Mouse (Mus musculus): Measurements from ENCODE around the gene Rad9b. TPM values are rescaled to one million over a fixed set of nuclear protein-coding genes. Genes with fewer than 3 reads are reported as not detected.

Rad9b gene
- polyA plus RNA-seq, 1 experiment = 6.9 TPM

- under 1% methylated on average over 34 of the region's 34 CpGs for WGBS
- peaks cover 11% of the 10 kb centered on the region for H3K4me1 ChIP-seq (ENCODE audit: control insufficient read depth, insufficient read depth, low read length)
- no peaks in the 10 kb centered on the region for H3K27me3 ChIP-seq (ENCODE audit: control insufficient read depth, insufficient read depth, low read length)
- DNase-seq = peak; percentile 77
- TF ChIP-seq CTCF (IDR thresholded peaks at IDR 0.05; ENCODE audit: borderline replicate concordance, insufficient read depth, low read depth, low read length) (no peak; the same call in 1 of the 2 replicates), POLR2A (IDR thresholded peaks at IDR 0.05; ENCODE audit: borderline replicate concordance, insufficient read depth, low read length) (0 out of 2 replicates have a peak, but pooled peaks have one; percentile 8)
- peak overlapping the region; percentile 39 for H3K27ac ChIP-seq (ENCODE audit: insufficient read depth, low read length)
- peak overlapping the region; percentile 78 for H3K4me3 ChIP-seq (replicated peaks; ENCODE audit: insufficient read depth, low read depth, low read length)
These were observed 68.8 kb downstream of the Rad9b start for GRCm38 (mm10) chr5:122285029-122285766.

- peak; percentile 89 to 90 for DNase-seq
- Histone ChIP-seq H3K4me1 (ENCODE audit: control insufficient read depth, insufficient read depth, low read length) (peaks cover 15% of the 10 kb centered on the region), H3K4me3 (replicated peaks; ENCODE audit: insufficient read depth, low read depth, low read length) (peak within 1 kb of the TSS; percentile 78), H3K27ac (ENCODE audit: insufficient read depth, low read length) (peak within 1 kb of the TSS; percentile 39), H3K27me3 (ENCODE audit: control insufficient read depth, insufficient read depth, low read length) (no peaks in the 10 kb centered on the region)
- under 1% methylated on average over 99 of the region's 114 CpGs for WGBS
- no peak for TF ChIP-seq POLR2A (IDR thresholded peaks at IDR 0.05; ENCODE audit: borderline replicate concordance, insufficient read depth, low read length)
- TF ChIP-seq CTCF (IDR thresholded peaks at IDR 0.05; ENCODE audit: borderline replicate concordance, insufficient read depth, low read depth, low read length) = no peak
These were observed 69.6 kb downstream of the Rad9b start, which contains the start of gene Pptc7 for GRCm38 (mm10) chr5:122284183-122285028. Gene Pptc7, plus strand, starts transcription at chr5:122284365.

GRCm38 (mm10) chr5:122283828-122284182 lies 70.2 kb downstream of the Rad9b start:
- no peak overlapping the region for H3K27ac ChIP-seq (ENCODE audit: insufficient read depth, low read length)
- H3K4me3 ChIP-seq (replicated peaks; ENCODE audit: insufficient read depth, low read depth, low read length) = peak overlapping the region; percentile 4
- WGBS = 25% methylated on average over 2 of the region's 2 CpGs
- H3K4me1 ChIP-seq (ENCODE audit: control insufficient read depth, insufficient read depth, low read length) = peaks cover 16% of the 10 kb centered on the region
- no peak for TF ChIP-seq CTCF (IDR thresholded peaks at IDR 0.05; ENCODE audit: borderline replicate concordance, insufficient read depth, low read depth, low read length)
- no peak for TF ChIP-seq POLR2A (IDR thresholded peaks at IDR 0.05; ENCODE audit: borderline replicate concordance, insufficient read depth, low read length)
- no peak for DNase-seq
- H3K27me3 ChIP-seq (ENCODE audit: control insufficient read depth, insufficient read depth, low read length) = no peaks in the 10 kb centered on the region

GRCm38 (mm10) chr5:122280827-122281462 lies 73.1 kb downstream of the Rad9b start:
- WGBS = 27% methylated on average over 19 of the region's 19 CpGs
- Histone ChIP-seq H3K27ac (ENCODE audit: insufficient read depth, low read length) (no peak overlapping the region), H3K4me1 (ENCODE audit: control insufficient read depth, insufficient read depth, low read length) (peaks cover 5% of the 10 kb centered on the region; the same call in 1 of the 2 replicates), H3K4me3 (replicated peaks; ENCODE audit: insufficient read depth, low read depth, low read length) (no peak overlapping the region), H3K27me3 (ENCODE audit: control insufficient read depth, insufficient read depth, low read length) (no peaks in the 10 kb centered on the region)
- no peak for DNase-seq
- TF ChIP-seq CTCF (IDR thresholded peaks at IDR 0.05; ENCODE audit: borderline replicate concordance, insufficient read depth, low read depth, low read length) (no peak), POLR2A (IDR thresholded peaks at IDR 0.05; ENCODE audit: borderline replicate concordance, insufficient read depth, low read length) (no peak)

GRCm38 (mm10) chr5:122280422-122280826 lies 73.6 kb downstream of the Rad9b start:
- DNase-seq = no peak
- peaks cover 5% of the 10 kb centered on the region; the same call in 1 of the 2 replicates for H3K4me1 ChIP-seq (ENCODE audit: control insufficient read depth, insufficient read depth, low read length)
- H3K27ac ChIP-seq (ENCODE audit: insufficient read depth, low read length) = no peak overlapping the region
- no peak overlapping the region for H3K4me3 ChIP-seq (replicated peaks; ENCODE audit: insufficient read depth, low read depth, low read length)
- H3K27me3 ChIP-seq (ENCODE audit: control insufficient read depth, insufficient read depth, low read length) = no peaks in the 10 kb centered on the region
- TF ChIP-seq CTCF (IDR thresholded peaks at IDR 0.05; ENCODE audit: borderline replicate concordance, insufficient read depth, low read depth, low read length) = no peak
- no peak for TF ChIP-seq POLR2A (IDR thresholded peaks at IDR 0.05; ENCODE audit: borderline replicate concordance, insufficient read depth, low read length)
- 54% methylated on average over 6 of the region's 6 CpGs for WGBS

- WGBS = 60% methylated on average over 12 of the region's 12 CpGs
These were observed 74.1 kb downstream of the Rad9b start for GRCm38 (mm10) chr5:122279799-122280421.

GRCm38 (mm10) chr5:122278946-122279345 lies 75.1 kb downstream of the Rad9b start:
- no peak overlapping the region for H3K27ac ChIP-seq (ENCODE audit: insufficient read depth, low read length)
- no peaks in the 10 kb centered on the region for H3K27me3 ChIP-seq (ENCODE audit: control insufficient read depth, insufficient read depth, low read length)
- 11% methylated on average over 7 of the region's 7 CpGs for WGBS

More at GRCm38 (mm10) chr5:122279799-122280421, 74.1 kb downstream of the Rad9b start:
- H3K27ac ChIP-seq (ENCODE audit: insufficient read depth, low read length) = no peak overlapping the region
- peaks cover 5% of the 10 kb centered on the region; the same call in 1 of the 2 replicates for H3K4me1 ChIP-seq (ENCODE audit: control insufficient read depth, insufficient read depth, low read length)
- peak; percentile 31 to 54 for DNase-seq
- no peak overlapping the region for H3K4me3 ChIP-seq (replicated peaks; ENCODE audit: insufficient read depth, low read depth, low read length)
- no peak for TF ChIP-seq CTCF (IDR thresholded peaks at IDR 0.05; ENCODE audit: borderline replicate concordance, insufficient read depth, low read depth, low read length)
- TF ChIP-seq POLR2A (IDR thresholded peaks at IDR 0.05; ENCODE audit: borderline replicate concordance, insufficient read depth, low read length) = no peak
- H3K27me3 ChIP-seq (ENCODE audit: control insufficient read depth, insufficient read depth, low read length) = no peaks in the 10 kb centered on the region

More at GRCm38 (mm10) chr5:122278946-122279345, 75.1 kb downstream of the Rad9b start:
- H3K4me3 ChIP-seq (replicated peaks; ENCODE audit: insufficient read depth, low read depth, low read length) = no peak overlapping the region
- peaks cover 5% of the 10 kb centered on the region; the same call in 1 of the 2 replicates for H3K4me1 ChIP-seq (ENCODE audit: control insufficient read depth, insufficient read depth, low read length)
- TF ChIP-seq POLR2A (IDR thresholded peaks at IDR 0.05; ENCODE audit: borderline replicate concordance, insufficient read depth, low read length) (no peak), CTCF (IDR thresholded peaks at IDR 0.05; ENCODE audit: borderline replicate concordance, insufficient read depth, low read depth, low read length) (no peak)
- DNase-seq = peak; percentile 65 to 85

Measured in cerebellum, adult 2 months (tissue).